Mouse (Mus musculus): ENCODE data around the gene Man2b2.

- TF ChIP-seq POLR2A (IDR thresholded peaks at IDR 0.05; ENCODE audit: borderline replicate concordance, low read depth, low read length) (no peak), CTCF (IDR thresholded peaks at IDR 0.05; ENCODE audit: low read depth, low read length) (no peak)
Observed at GRCm38 (mm10) chr5:36766958-36767703, 63.3 kb downstream of the Man2b2 start.

Data from bone marrow macrophage, adult 2 months (primary cell).